ENCODE assay signal across 9 mouse cellular contexts in the genomic region with DNA sequence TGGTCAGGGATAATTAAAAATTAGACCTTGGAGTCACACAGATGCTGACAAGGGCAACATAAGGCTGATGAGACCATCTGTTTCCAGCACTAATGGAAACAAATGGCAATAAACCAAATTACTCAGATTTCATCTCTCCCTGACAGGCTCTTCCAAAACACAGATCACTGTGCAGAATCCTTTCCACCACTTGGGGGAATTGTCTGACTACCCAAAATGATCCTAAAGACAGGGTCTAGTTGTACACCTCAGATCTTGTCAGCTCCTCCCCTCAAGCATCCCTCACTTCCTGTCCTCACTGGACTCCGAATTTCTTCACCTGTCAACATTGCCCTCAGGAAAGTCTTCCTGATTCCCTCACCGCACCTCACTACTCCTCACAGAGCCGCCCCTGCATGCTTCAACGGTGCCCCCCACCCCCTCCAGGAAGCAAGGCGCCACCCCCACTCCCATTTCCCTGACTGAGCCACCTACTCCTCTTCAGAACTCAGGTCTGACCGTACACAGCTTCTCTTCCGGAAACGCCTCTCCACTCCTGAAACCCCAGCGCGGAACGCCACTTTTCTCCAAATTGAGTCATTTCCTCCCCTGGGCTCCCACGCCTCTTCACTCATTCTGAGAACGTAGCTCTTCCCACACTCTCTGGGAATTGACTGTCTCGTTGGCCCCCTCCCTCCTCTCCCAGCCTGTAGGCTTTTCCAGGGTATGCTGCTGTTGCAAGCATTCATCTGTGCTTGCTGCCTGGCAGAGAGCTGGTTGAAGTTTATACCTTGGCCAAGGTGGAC.
A peak's percentile ranks its signal among the peaks of the same experiment; 100 is the strongest.
DNase-seq lines count a peak whose midpoint lies in the region; ATAC-seq and TF ChIP-seq lines count a peak whose summit lies in the region.
"Had no signal": no experiment of that assay in that cellular context is flagged by ENCODE, and none has a peak within 500 bp of the region (broad histone marks: within the 10 kb centered on the region; RNA-seq: fewer than 3 reads in every experiment).

No protein-coding gene starts in this region.

- WGBS in forebrain, embryonic 13.5 days = 80% methylated on average over 14 of the region's 14 CpGs
- 81% methylated on average over 14 of the region's 14 CpGs for WGBS in forebrain, embryonic 10.5 days
- 35% methylated on average over 14 of the region's 14 CpGs for WGBS in lung, embryonic 15.5 days
- WGBS in lung, adult 2 months = 32% methylated on average over 14 of the region's 14 CpGs
- WGBS in intestine, embryonic 14.5 days = 49% methylated on average over 14 of the region's 14 CpGs
- WGBS in midbrain, embryonic 11.5 days = 80% methylated on average over 14 of the region's 14 CpGs
- 76% methylated on average over 14 of the region's 14 CpGs for WGBS in forebrain, postnatal 0 days

- no peak overlapping the region for H3K4me2 ChIP-seq in forebrain, embryonic 13.5 days
- H3K4me2 ChIP-seq in lung, embryonic 15.5 days = peak overlapping the region; percentile 31; the same call in 1 of the 2 replicates
- H3K4me2 ChIP-seq in intestine, embryonic 14.5 days (ENCODE audit: low read length) = peak overlapping the region; percentile 30
- H3K4me2 ChIP-seq in midbrain, embryonic 11.5 days = no peak overlapping the region
- no peak overlapping the region for H3K4me2 ChIP-seq in forebrain, postnatal 0 days (ENCODE audit: low read depth)
- H3K4me2 ChIP-seq: midbrain, embryonic 12.5 days had no signal

- H3K36me3 ChIP-seq in forebrain, embryonic 13.5 days (ENCODE audit: poor library complexity, severe bottlenecking) = no peaks in the 10 kb centered on the region
- no peaks in the 10 kb centered on the region for H3K36me3 ChIP-seq in forebrain, embryonic 10.5 days (replicated peaks)
- H3K36me3 ChIP-seq in lung, embryonic 15.5 days = no peaks in the 10 kb centered on the region
- H3K36me3 ChIP-seq in intestine, embryonic 14.5 days (ENCODE audit: control insufficient read depth, insufficient read depth, low read length) = no peaks in the 10 kb centered on the region
- H3K36me3 ChIP-seq in midbrain, embryonic 11.5 days (ENCODE audit: control insufficient read depth, insufficient read depth, low read length) = no peaks in the 10 kb centered on the region
- no peaks in the 10 kb centered on the region for H3K36me3 ChIP-seq in forebrain, postnatal 0 days (ENCODE audit: insufficient read depth)
- H3K36me3 ChIP-seq: midbrain, embryonic 12.5 days had no signal

- peaks cover 6% of the 10 kb centered on the region; the same call in 1 of the 2 replicates for H3K4me1 ChIP-seq in forebrain, embryonic 13.5 days
- no peaks in the 10 kb centered on the region for H3K4me1 ChIP-seq in forebrain, embryonic 10.5 days
- no peaks in the 10 kb centered on the region for H3K4me1 ChIP-seq in lung, embryonic 15.5 days
- no peaks in the 10 kb centered on the region for H3K4me1 ChIP-seq in lung, adult 2 months (ENCODE audit: control insufficient read depth, insufficient read depth, low read length)
- no peaks in the 10 kb centered on the region for H3K4me1 ChIP-seq in intestine, embryonic 14.5 days (replicated peaks; ENCODE audit: control insufficient read depth, insufficient read depth, low read length)
- no peaks in the 10 kb centered on the region for H3K4me1 ChIP-seq in midbrain, embryonic 11.5 days (ENCODE audit: control insufficient read depth, insufficient read depth, low read length)
- H3K4me1 ChIP-seq in forebrain, postnatal 0 days (ENCODE audit: insufficient read depth) = no peaks in the 10 kb centered on the region

- no peaks in the 10 kb centered on the region for H3K27me3 ChIP-seq in forebrain, embryonic 13.5 days
- no peaks in the 10 kb centered on the region for H3K27me3 ChIP-seq in forebrain, embryonic 10.5 days (ENCODE audit: poor library complexity, severe bottlenecking)
- H3K27me3 ChIP-seq in lung, embryonic 15.5 days = no peaks in the 10 kb centered on the region
- no peaks in the 10 kb centered on the region for H3K27me3 ChIP-seq in intestine, embryonic 14.5 days (replicated peaks; ENCODE audit: control insufficient read depth, insufficient read depth, low read length)
- no peaks in the 10 kb centered on the region for H3K27me3 ChIP-seq in midbrain, embryonic 11.5 days (ENCODE audit: control insufficient read depth, insufficient read depth, low read length)
- no peaks in the 10 kb centered on the region for H3K27me3 ChIP-seq in forebrain, postnatal 0 days (ENCODE audit: insufficient read depth, low read length)
- H3K27me3 ChIP-seq: midbrain, embryonic 12.5 days had no signal

- no peaks in the 10 kb centered on the region for H3K9me3 ChIP-seq in forebrain, embryonic 13.5 days (replicated peaks)
- H3K9me3 ChIP-seq in forebrain, embryonic 10.5 days = no peaks in the 10 kb centered on the region
- H3K9me3 ChIP-seq in lung, embryonic 15.5 days = no peaks in the 10 kb centered on the region
- no peaks in the 10 kb centered on the region for H3K9me3 ChIP-seq in intestine, embryonic 14.5 days (ENCODE audit: control insufficient read depth, low read length)
- H3K9me3 ChIP-seq in midbrain, embryonic 11.5 days (ENCODE audit: control insufficient read depth, low read length) = no peaks in the 10 kb centered on the region
- no peaks in the 10 kb centered on the region for H3K9me3 ChIP-seq in forebrain, postnatal 0 days (ENCODE audit: low read length)
- H3K9me3 ChIP-seq: midbrain, embryonic 12.5 days had no signal

- no peak overlapping the region for H3K9ac ChIP-seq in forebrain, embryonic 13.5 days
- H3K9ac ChIP-seq in lung, embryonic 15.5 days = no peak overlapping the region
- H3K9ac ChIP-seq in intestine, embryonic 14.5 days (ENCODE audit: low read length) = no peak overlapping the region
- H3K9ac ChIP-seq in midbrain, embryonic 11.5 days (ENCODE audit: low read length) = no peak overlapping the region
- H3K9ac ChIP-seq in forebrain, postnatal 0 days = no peak overlapping the region
- H3K9ac ChIP-seq: midbrain, embryonic 12.5 days had no signal

- H3K27ac ChIP-seq in forebrain, embryonic 13.5 days = 0 out of 2 replicates have a peak overlapping the region, but pooled peaks have one; percentile 31
- H3K27ac ChIP-seq in forebrain, embryonic 10.5 days = no peak overlapping the region
- H3K27ac ChIP-seq in lung, embryonic 15.5 days = no peak overlapping the region
- no peak overlapping the region for H3K27ac ChIP-seq in intestine, embryonic 14.5 days (ENCODE audit: low read depth)
- no peak overlapping the region for H3K27ac ChIP-seq in midbrain, embryonic 11.5 days (ENCODE audit: low read depth, low read length)
- no peak overlapping the region for H3K27ac ChIP-seq in forebrain, postnatal 0 days (ENCODE audit: low read depth, low read length)
- H3K27ac ChIP-seq: midbrain, embryonic 12.5 days had no signal

- no peak for ATAC-seq in forebrain, embryonic 13.5 days
- no peak for ATAC-seq in lung, embryonic 15.5 days (ENCODE audit: borderline replicate concordance, extremely low read depth, low FRiP score, low TSS enrichment)
- ATAC-seq in intestine, embryonic 14.5 days (replicated peaks; ENCODE audit: low FRiP score, low TSS enrichment, low read depth) = no peak
- no peak for ATAC-seq in midbrain, embryonic 11.5 days (ENCODE audit: low FRiP score)
- ATAC-seq in forebrain, postnatal 0 days = no peak; the same call in 1 of the 2 replicates

- TF ChIP-seq CTCF in lung, adult 2 months (IDR thresholded peaks at IDR 0.05; ENCODE audit: insufficient read depth, low read length) = no peak
- no peak for TF ChIP-seq CTCF in forebrain, postnatal 0 days (IDR thresholded peaks at IDR 0.05; ENCODE audit: low read depth)

- no peak for TF ChIP-seq POLR2A in lung, adult 2 months (IDR thresholded peaks at IDR 0.05; ENCODE audit: borderline replicate concordance, extremely low read depth, low read depth, low read length)

- H3K4me3 ChIP-seq in forebrain, embryonic 13.5 days = no peak overlapping the region
- H3K4me3 ChIP-seq in forebrain, embryonic 10.5 days = no peak overlapping the region
- no peak overlapping the region for H3K4me3 ChIP-seq in lung, embryonic 15.5 days
- H3K4me3 ChIP-seq in lung, adult 2 months (replicated peaks; ENCODE audit: extremely low read depth, low read depth, low read length) = no peak overlapping the region
- H3K4me3 ChIP-seq in intestine, embryonic 14.5 days (ENCODE audit: low read depth, low read length) = no peak overlapping the region
- H3K4me3 ChIP-seq in midbrain, embryonic 11.5 days (ENCODE audit: low read depth, low read length) = no peak overlapping the region
- no peak overlapping the region for H3K4me3 ChIP-seq in forebrain, postnatal 0 days (ENCODE audit: low read depth, low read length)
- H3K4me3 ChIP-seq: midbrain, embryonic 12.5 days had no signal

- no peak for DNase-seq in forebrain, embryonic 10.5 days (ENCODE audit: extremely low spot score, low spot score)
- no peak for DNase-seq in lung, adult 2 months
- DNase-seq in intestine, embryonic 14.5 days (ENCODE audit: low spot score) = no peak
- DNase-seq in right cerebral cortex, postnatal 25 days = peak; percentile 52
- no peak for DNase-seq in midbrain, embryonic 11.5 days (ENCODE audit: low spot score, missing footprints)
- no peak for DNase-seq in forebrain, postnatal 0 days

Comparison
In these comparisons a context has a peak if more than half of its experiments do, and no peak if none do; other contexts are left out.
1. H3K4me2 ChIP-seq: peak in lung, embryonic 15.5 days (single experiment) and intestine, embryonic 14.5 days (single experiment); none in forebrain, embryonic 13.5 days (single experiment), midbrain, embryonic 11.5 days (single experiment) and forebrain, postnatal 0 days (single experiment).